Mouse (Mus musculus) ovary, postnatal 10 days (tissue): ENCODE results near the gene Spg11.
"Not testable (repeated sequence)": the region's sequence is repeated elsewhere in the genome, so short reads cannot be mapped to it uniquely, and the experiment has no call there.

Experiments
- DNase-seq: peaks from one replicate; pipeline ENCODE4 v3.0.0; 2022; ENCODE audit warnings: low spot score

Gene Spg11

GRCm38 (mm10) chr2:122143111-122143510, 24.9 kb upstream of the Spg11 start:
- DNase-seq = no peak

- no peak for DNase-seq
These were observed 23.3 kb upstream of the Spg11 start for GRCm38 (mm10) chr2:122141332-122141967.

GRCm38 (mm10) chr2:122140815-122141214, 22.6 kb upstream of the Spg11 start:
- DNase-seq = no peak

- DNase-seq = no peak
These were observed 19.8 kb upstream of the Spg11 start for GRCm38 (mm10) chr2:122137839-122138465.

- no peak for DNase-seq
These were observed 14.4 kb upstream of the Spg11 start for GRCm38 (mm10) chr2:122132618-122133017.

- DNase-seq = no peak
These were observed 13.9 kb upstream of the Spg11 start for GRCm38 (mm10) chr2:122132078-122132477.

- DNase-seq = no peak
These were observed 9.4 kb upstream of the Spg11 start for GRCm38 (mm10) chr2:122127635-122128034.

- DNase-seq = no peak
These were observed 8.7 kb upstream of the Spg11 start for GRCm38 (mm10) chr2:122126765-122127347.

GRCm38 (mm10) chr2:122125680-122126572, 7.7 kb upstream of the Spg11 start:
- no peak for DNase-seq

- no peak for DNase-seq
These were observed 1.3 kb downstream of the Spg11 start for GRCm38 (mm10) chr2:122116888-122117287.

GRCm38 (mm10) chr2:122109714-122110113, 8.5 kb downstream of the Spg11 start:
- DNase-seq = no peak

GRCm38 (mm10) chr2:122108101-122108500, 10.1 kb downstream of the Spg11 start:
- DNase-seq = no peak

GRCm38 (mm10) chr2:122102070-122102469, 16.1 kb downstream of the Spg11 start:
- no peak for DNase-seq

GRCm38 (mm10) chr2:122097686-122098085, 20.5 kb downstream of the Spg11 start:
- DNase-seq = not testable (repeated sequence)

GRCm38 (mm10) chr2:122093844-122094243, 24.3 kb downstream of the Spg11 start:
- no peak for DNase-seq

GRCm38 (mm10) chr2:122086446-122086845, 31.7 kb downstream of the Spg11 start:
- DNase-seq = no peak

GRCm38 (mm10) chr2:122081728-122082456, 36.3 kb downstream of the Spg11 start:
- no peak for DNase-seq

GRCm38 (mm10) chr2:122069922-122070321, 48.3 kb downstream of the Spg11 start:
- no peak for DNase-seq

GRCm38 (mm10) chr2:122069144-122069912, 48.9 kb downstream of the Spg11 start:
- no peak for DNase-seq

GRCm38 (mm10) chr2:122066241-122066640, 51.9 kb downstream of the Spg11 start:
- no peak for DNase-seq
